Mouse (Mus musculus) stomach, postnatal 0 days (tissue): ENCODE results near the gene Gm11549.

Experiments
- CTCF ChIP-seq: IDR thresholded peaks from 2 replicates; pipeline ENCODE4 v1.5.1; 2016; ENCODE audit warnings: antibody characterized with exemption, low read depth, mild to moderate bottlenecking, moderate library complexity
- EP300 ChIP-seq: optimal IDR thresholded peaks from 2 replicates; pipeline ENCODE3; 2016; ENCODE audit warnings: antibody characterized with exemption

DNA sequence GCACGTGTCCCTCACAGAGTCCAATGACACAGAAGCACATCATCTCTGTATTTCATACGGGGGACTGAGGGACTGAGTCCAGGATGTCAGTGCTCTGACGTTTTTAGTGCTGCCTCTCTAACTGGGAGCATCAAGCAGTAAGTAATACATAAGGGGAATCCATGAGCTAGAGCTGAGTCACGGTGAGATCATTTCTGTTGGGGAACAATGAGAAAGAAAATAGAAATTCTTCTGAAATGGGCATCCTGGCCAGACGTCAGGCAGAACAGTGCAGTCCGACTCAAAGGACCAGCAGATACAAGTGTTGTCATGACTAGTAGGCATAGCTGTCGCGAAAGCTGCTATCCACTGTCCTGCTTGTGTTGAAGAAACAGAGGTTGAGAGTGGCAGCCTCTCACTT, 20.6 kb downstream of the Gm11549 start:
- no peak for TF ChIP-seq CTCF
- no peak for TF ChIP-seq EP300
